Mouse (Mus musculus) heart, postnatal 0 days (tissue): ENCODE data around the gene Tspan8. TPM values are rescaled to one million over a fixed set of nuclear protein-coding genes. Genes with fewer than 3 reads are reported as not detected.
A peak's percentile ranks its signal among the peaks of the same experiment; 100 is the strongest.

ENCODE experiments used
- ATAC-seq: fragments of 200-750 bp; cut with Nextera tagmentation; 2 replicates; pipeline ENCODE4 v1.8.0; 2017; ENCODE audit warnings: low read depth, moderate number of reproducible peaks, moderate library complexity; ENCODE audit not compliant: insufficient read depth
- DNase-seq: peaks from one replicate; pipeline ENCODE4 v3.0.0-alpha.2; 2016; ENCODE audit warnings: low spot score
- H3K27ac ChIP-seq: fragments of 300-500 bp; sonication (generic); 2 replicates; pipeline ENCODE4 v1.5.1; 2014; ENCODE audit warnings: low read depth, mild to moderate bottlenecking
- H3K27me3 ChIP-seq: fragments of 300-500 bp; sonication (generic); 2 replicates; pipeline ENCODE4 v1.6.1; 2014; ENCODE audit warnings: low read length, mixed read lengths; ENCODE audit not compliant: control insufficient read depth, insufficient read depth
- H3K36me3 ChIP-seq: fragments of 300-500 bp; sonication (generic); replicated peaks from 2 replicates; pipeline ENCODE4 v1.6.1; 2014; ENCODE audit warnings: low read length, mixed read lengths; ENCODE audit not compliant: control insufficient read depth, insufficient read depth
- H3K4me1 ChIP-seq: fragments of 300-500 bp; sonication (generic); 2 replicates; pipeline ENCODE4 v1.6.1; 2014; ENCODE audit warnings: antibody characterized with exemption; ENCODE audit not compliant: control insufficient read depth, insufficient read depth
- H3K4me2 ChIP-seq: fragments of 300-500 bp; sonication (generic); 2 replicates; pipeline ENCODE4 v1.6.1; 2014; ENCODE audit warnings: low read depth, mild to moderate bottlenecking, low read length, moderate library complexity
- H3K4me3 ChIP-seq: fragments of 300-500 bp; sonication (generic); 2 replicates; pipeline ENCODE4 v1.5.1; 2014; ENCODE audit warnings: low read depth, low read length
- H3K9ac ChIP-seq: fragments of 300-500 bp; sonication (generic); replicated peaks from 2 replicates; pipeline ENCODE4 v1.6.1; 2014; ENCODE audit warnings: low read depth, low read length, mixed read lengths
- H3K9me3 ChIP-seq: fragments of 300-500 bp; sonication (generic); replicated peaks from 2 replicates; pipeline ENCODE4 v1.6.1; 2016; ENCODE audit warnings: low read length; ENCODE audit not compliant: control insufficient read depth
- CTCF ChIP-seq: IDR thresholded peaks from 2 replicates; pipeline ENCODE4 v1.5.1; 2016; ENCODE audit warnings: antibody characterized with exemption, control low read depth, low read depth
- EP300 ChIP-seq: IDR thresholded peaks from 2 replicates; pipeline ENCODE4 v1.6.1; 2016; ENCODE audit warnings: antibody characterized with exemption, low read depth
- WGBS: fragments of 180-500 bp; shearing (Covaris S2); extraction: QIAGEN DNeasy Blood & Tissue Kit; methylation state at CpG from one replicate; pipeline ENCODE4 v1.1.7; 2014; 5-methylcytosine and 5-hydroxymethylcytosine counted together
- polyA plus RNA-seq: library from polyadenylated mRNA; unstranded; fragments of >200 nt; fragmentation: Nextera tagmentation; extraction: Ambion mirVana; gene quantifications from 2 replicates; pipeline ENCODE4 v1.2.1, GENCODE M21; 2015
- total RNA-seq: library from RNA; depleted of rRNA; stranded (reverse); fragments of >200 nt; gene quantifications from 2 replicates; pipeline ENCODE4 v1.2.3, GENCODE M21; 2014; ENCODE audit warnings: low replicate concordance

Gene Tspan8
- total and polyA plus RNA-seq, 2 experiments from 2014 or later: 2.1 to 4.4 TPM

- WGBS: 77% methylated on average over 1 of the region's 1 CpGs
- ATAC-seq (no peak), DNase-seq (no peak)
- no peak overlapping the region for H3K9ac ChIP-seq
- TF ChIP-seq CTCF (no peak), EP300 (no peak)
- no peaks in the 10 kb centered on the region for H3K36me3 ChIP-seq
- H3K4me2 ChIP-seq: no peak overlapping the region
- H3K27ac ChIP-seq: no peak overlapping the region
- H3K4me3 ChIP-seq: no peak overlapping the region
- H3K9me3 ChIP-seq: no peaks in the 10 kb centered on the region
- no peaks in the 10 kb centered on the region; the same call in 1 of the 2 replicates for H3K4me1 ChIP-seq
- H3K27me3 ChIP-seq: no peaks in the 10 kb centered on the region
Observed at GRCm38 (mm10) chr10:115848511-115848910, 31.9 kb downstream of the Tspan8 start.

- 77% methylated on average over 14 of the region's 15 CpGs for WGBS
- no peak for DNase-seq
- ATAC-seq: no peak
- Histone ChIP-seq H3K27me3 (no peaks in the 10 kb centered on the region), H3K4me1 (no peaks in the 10 kb centered on the region), H3K9me3 (no peaks in the 10 kb centered on the region), H3K9ac (no peak overlapping the region), H3K36me3 (no peaks in the 10 kb centered on the region), H3K4me3 (no peak overlapping the region), H3K4me2 (no peak overlapping the region), H3K27ac (no peak overlapping the region)
- no peak for TF ChIP-seq CTCF
- TF ChIP-seq EP300: no peak
Observed at GRCm38 (mm10) chr10:115860210-115860880, 43.7 kb downstream of the Tspan8 start.

- no peaks in the 10 kb centered on the region for H3K4me1 ChIP-seq
- no peak overlapping the region for H3K9ac ChIP-seq
- H3K4me3 ChIP-seq: no peak overlapping the region
- H3K4me2 ChIP-seq: no peak overlapping the region
- 76% methylated on average over 5 of the region's 5 CpGs for WGBS
- H3K9me3 ChIP-seq: no peaks in the 10 kb centered on the region
- H3K27ac ChIP-seq: no peak overlapping the region
- TF ChIP-seq EP300: no peak
- TF ChIP-seq CTCF: no peak
- H3K27me3 ChIP-seq: no peaks in the 10 kb centered on the region
- DNase-seq (no peak), ATAC-seq (no peak)
- no peaks in the 10 kb centered on the region for H3K36me3 ChIP-seq
Observed at GRCm38 (mm10) chr10:115861967-115862366, 45.3 kb downstream of the Tspan8 start.

GRCm38 (mm10) chr10:115882757-115883156 lies 66.1 kb downstream of the Tspan8 start:
- no peak for TF ChIP-seq EP300
- TF ChIP-seq CTCF: no peak
- no peak overlapping the region for H3K4me3 ChIP-seq
- H3K9me3 ChIP-seq: no peaks in the 10 kb centered on the region
- 72% methylated on average over 5 of the region's 5 CpGs for WGBS
- H3K27me3 ChIP-seq: no peaks in the 10 kb centered on the region
- no peak overlapping the region for H3K27ac ChIP-seq
- no peaks in the 10 kb centered on the region for H3K36me3 ChIP-seq
- DNase-seq (no peak), ATAC-seq (no peak)
- no peaks in the 10 kb centered on the region for H3K4me1 ChIP-seq
- H3K9ac ChIP-seq: no peak overlapping the region
- H3K4me2 ChIP-seq: no peak overlapping the region

GRCm38 (mm10) chr10:115891924-115892323 lies 75.3 kb downstream of the Tspan8 start:
- Histone ChIP-seq H3K4me3 (no peak overlapping the region), H3K27ac (no peak overlapping the region), H3K4me1 (no peaks in the 10 kb centered on the region), H3K9me3 (no peaks in the 10 kb centered on the region), H3K27me3 (no peaks in the 10 kb centered on the region), H3K4me2 (no peak overlapping the region), H3K36me3 (no peaks in the 10 kb centered on the region), H3K9ac (no peak overlapping the region)
- no peak for TF ChIP-seq EP300
- TF ChIP-seq CTCF: no peak
- no peak for DNase-seq
- ATAC-seq: no peak
- 54% methylated on average over 4 of the region's 4 CpGs for WGBS

- Histone ChIP-seq H3K4me3 (no peak overlapping the region), H3K27me3 (no peaks in the 10 kb centered on the region), H3K9ac (no peak overlapping the region), H3K4me1 (no peaks in the 10 kb centered on the region), H3K4me2 (no peak overlapping the region), H3K36me3 (no peaks in the 10 kb centered on the region), H3K27ac (no peak overlapping the region), H3K9me3 (no peaks in the 10 kb centered on the region)
- 41% methylated on average over 6 of the region's 6 CpGs for WGBS
- DNase-seq (peak; percentile 13), ATAC-seq (no peak)
- TF ChIP-seq CTCF: no peak
- TF ChIP-seq EP300: no peak
Observed at GRCm38 (mm10) chr10:115892973-115893372, 76.3 kb downstream of the Tspan8 start.
